Mouse (Mus musculus): ENCODE results near the gene Coro1c. TPM values are rescaled to one million over a fixed set of nuclear protein-coding genes. Genes with fewer than 3 reads are reported as not detected.
A peak's percentile ranks its signal among the peaks of the same experiment; 100 is the strongest.

Coro1c gene
- total and polyA plus RNA-seq, 2 experiments from 2014 or later, result 165 to 311 TPM

- H3K27me3 ChIP-seq (ENCODE audit: insufficient read depth, low read length), result no peaks in the 10 kb centered on the region
- no peak overlapping the region for H3K9ac ChIP-seq (replicated peaks; ENCODE audit: low read length, poor library complexity, severe bottlenecking)
- no peak for DNase-seq (ENCODE audit: low spot score)
- ATAC-seq (ENCODE audit: low FRiP score), result no peak
- H3K4me1 ChIP-seq (ENCODE audit: insufficient read depth, low read length), result peaks cover 20% of the 10 kb centered on the region
- peaks cover 19% of the 10 kb centered on the region for H3K36me3 ChIP-seq (ENCODE audit: insufficient read depth, low read length)
- H3K4me2 ChIP-seq (ENCODE audit: low read depth, low read length, poor library complexity, severe bottlenecking), result no peak overlapping the region
- WGBS, result 67% methylated on average over 3 of the region's 3 CpGs
- TF ChIP-seq CTCF (IDR thresholded peaks at IDR 0.05), result no peak
- no peaks in the 10 kb centered on the region for H3K9me3 ChIP-seq (ENCODE audit: low read length)
- no peak overlapping the region for H3K27ac ChIP-seq (ENCODE audit: low read depth, low read length)
- no peak overlapping the region for H3K4me3 ChIP-seq (ENCODE audit: low read depth, low read length)
Measured at GRCm38 (mm10) chr5:113877565-113877964, 31.0 kb downstream of the Coro1c start.

GRCm38 (mm10) chr5:113876176-113876575, 32.4 kb downstream of the Coro1c start:
- DNase-seq (ENCODE audit: low spot score) (no peak), ATAC-seq (ENCODE audit: low FRiP score) (no peak)
- Histone ChIP-seq H3K27ac (ENCODE audit: low read depth, low read length) (no peak overlapping the region), H3K4me2 (ENCODE audit: low read depth, low read length, poor library complexity, severe bottlenecking) (no peak overlapping the region), H3K9me3 (ENCODE audit: low read length) (no peaks in the 10 kb centered on the region), H3K36me3 (ENCODE audit: insufficient read depth, low read length) (peaks cover 19% of the 10 kb centered on the region), H3K4me1 (ENCODE audit: insufficient read depth, low read length) (peaks cover 29% of the 10 kb centered on the region), H3K4me3 (ENCODE audit: low read depth, low read length) (no peak overlapping the region), H3K27me3 (ENCODE audit: insufficient read depth, low read length) (no peaks in the 10 kb centered on the region), H3K9ac (replicated peaks; ENCODE audit: low read length, poor library complexity, severe bottlenecking) (no peak overlapping the region)
- WGBS, result 96% methylated on average over 7 of the region's 7 CpGs
- TF ChIP-seq CTCF (IDR thresholded peaks at IDR 0.05), result no peak

- no peak for TF ChIP-seq CTCF (IDR thresholded peaks at IDR 0.05)
- Histone ChIP-seq H3K4me1 (ENCODE audit: insufficient read depth, low read length) (peaks cover 32% of the 10 kb centered on the region), H3K36me3 (ENCODE audit: insufficient read depth, low read length) (peaks cover 19% of the 10 kb centered on the region), H3K27me3 (ENCODE audit: insufficient read depth, low read length) (no peaks in the 10 kb centered on the region), H3K9ac (replicated peaks; ENCODE audit: low read length, poor library complexity, severe bottlenecking) (no peak overlapping the region), H3K4me2 (ENCODE audit: low read depth, low read length, poor library complexity, severe bottlenecking) (no peak overlapping the region), H3K27ac (ENCODE audit: low read depth, low read length) (no peak overlapping the region), H3K9me3 (ENCODE audit: low read length) (no peaks in the 10 kb centered on the region), H3K4me3 (ENCODE audit: low read depth, low read length) (no peak overlapping the region)
- DNase-seq (ENCODE audit: low spot score) (no peak), ATAC-seq (ENCODE audit: low FRiP score) (no peak)
- WGBS, result 96% methylated on average over 4 of the region's 4 CpGs
Measured at GRCm38 (mm10) chr5:113875625-113876024, 32.9 kb downstream of the Coro1c start.

- peak overlapping the region; percentile 34; the same call in 1 of the 2 replicates for H3K4me2 ChIP-seq (ENCODE audit: low read depth, low read length, poor library complexity, severe bottlenecking)
- no peak overlapping the region for H3K4me3 ChIP-seq (ENCODE audit: low read depth, low read length)
- peak overlapping the region; percentile 60 for H3K9ac ChIP-seq (replicated peaks; ENCODE audit: low read length, poor library complexity, severe bottlenecking)
- no peak for ATAC-seq (ENCODE audit: low FRiP score)
- TF ChIP-seq CTCF (IDR thresholded peaks at IDR 0.05), result no peak
- peaks cover 37% of the 10 kb centered on the region for H3K4me1 ChIP-seq (ENCODE audit: insufficient read depth, low read length)
- WGBS, result 45% methylated on average over 19 of the region's 19 CpGs
- no peaks in the 10 kb centered on the region for H3K9me3 ChIP-seq (ENCODE audit: low read length)
- H3K36me3 ChIP-seq (ENCODE audit: insufficient read depth, low read length), result peaks cover 12% of the 10 kb centered on the region
- no peaks in the 10 kb centered on the region for H3K27me3 ChIP-seq (ENCODE audit: insufficient read depth, low read length)
- DNase-seq (ENCODE audit: low spot score), result no peak
- peak overlapping the region; percentile 97 for H3K27ac ChIP-seq (ENCODE audit: low read depth, low read length)
Measured at GRCm38 (mm10) chr5:113874063-113875024, 34.2 kb downstream of the Coro1c start.

- Histone ChIP-seq H3K4me1 (ENCODE audit: insufficient read depth, low read length) (peaks cover 37% of the 10 kb centered on the region), H3K9me3 (ENCODE audit: low read length) (no peaks in the 10 kb centered on the region), H3K27ac (ENCODE audit: low read depth, low read length) (peak overlapping the region; percentile 97), H3K27me3 (ENCODE audit: insufficient read depth, low read length) (no peaks in the 10 kb centered on the region), H3K4me2 (ENCODE audit: low read depth, low read length, poor library complexity, severe bottlenecking) (peak overlapping the region; percentile 34; the same call in 1 of the 2 replicates), H3K4me3 (ENCODE audit: low read depth, low read length) (no peak overlapping the region), H3K36me3 (ENCODE audit: insufficient read depth, low read length) (0 out of 2 replicates have a peak, but pooled peaks cover 4% of the 10 kb centered on the region), H3K9ac (replicated peaks; ENCODE audit: low read length, poor library complexity, severe bottlenecking) (peak overlapping the region; percentile 60)
- WGBS, result 3% methylated on average over 14 of the region's 15 CpGs
- peak; percentile 95 for DNase-seq (ENCODE audit: low spot score)
- peak; percentile 92 for ATAC-seq (ENCODE audit: low FRiP score)
- TF ChIP-seq CTCF (IDR thresholded peaks at IDR 0.05), result no peak
Measured at GRCm38 (mm10) chr5:113872936-113873912, 35.3 kb downstream of the Coro1c start.

Measured in midbrain, postnatal 0 days (tissue).